Mouse (Mus musculus): ENCODE measurements at regions not wholly inside any gene's neighbourhood (a gene's known extent, or its start where the extent isn't known, plus 50 kb on each side); places are given as distances from the start of the nearest gene placed in this dataset.

DNA sequence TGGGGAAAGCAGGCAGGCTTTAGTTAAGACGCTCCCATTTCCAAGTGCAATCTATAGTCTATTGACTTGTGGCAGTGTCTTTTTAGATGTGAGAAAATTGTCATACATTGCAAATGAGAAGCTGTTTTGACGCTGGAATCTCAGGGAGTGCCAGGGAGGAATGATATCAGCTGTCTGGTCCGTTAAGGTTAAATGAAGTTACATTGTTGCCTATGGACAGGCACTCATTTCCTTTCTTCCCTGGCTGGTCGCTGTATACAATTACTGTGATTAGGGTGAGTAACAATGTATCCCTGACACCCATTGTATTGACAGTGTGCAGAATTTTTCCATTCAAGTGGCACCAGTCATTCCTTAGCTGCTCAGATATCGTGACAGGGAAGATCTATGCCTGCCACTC, 168.3 kb downstream of the Gpat3 start:
- no peak for DNase-seq (ENCODE audit: inconsistent age in 2 of 2, low spot score in 1 of 2)

DNA sequence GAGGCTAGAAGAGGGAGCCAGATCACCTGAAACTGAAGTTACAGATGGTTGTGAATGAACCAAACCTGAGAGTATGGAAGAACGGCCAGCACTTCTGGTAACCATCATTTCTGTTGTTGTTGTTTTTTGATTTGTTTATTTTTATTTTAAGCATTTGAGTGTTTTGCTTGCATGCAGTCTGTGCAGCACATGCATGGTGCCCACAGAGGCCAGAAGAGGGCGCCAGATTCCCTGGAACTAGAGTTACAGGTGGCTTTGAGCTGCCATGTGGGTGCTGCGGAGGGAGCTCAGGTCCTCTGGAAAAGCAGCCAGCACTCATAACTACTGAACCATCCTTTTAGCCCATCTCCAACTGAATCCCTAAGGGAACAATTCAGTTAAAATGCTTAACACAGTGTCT, 159.7 kb downstream of the Gpat3 start:
- DNase-seq (ENCODE audit: inconsistent age in 2 of 2, low spot score in 1 of 2): no peak

DNA sequence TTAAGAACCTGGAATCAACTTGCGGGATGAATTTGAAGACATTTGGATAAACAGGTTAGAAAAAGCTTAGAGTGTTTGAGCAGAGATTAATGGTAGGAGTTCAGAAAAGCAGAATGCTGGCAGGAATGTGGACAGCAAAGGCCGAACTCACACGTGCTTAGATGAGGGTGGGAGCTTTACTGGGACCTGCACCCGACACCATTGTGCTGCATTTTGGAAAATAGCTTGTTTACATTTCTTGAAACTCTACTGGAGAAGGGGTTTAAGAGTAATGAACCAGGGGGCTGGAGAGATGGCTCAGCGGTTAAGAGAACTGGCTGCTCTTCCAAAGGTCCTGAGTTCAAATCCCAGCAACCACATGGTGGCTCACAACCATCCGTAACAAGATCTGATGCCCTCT, 154.9 kb downstream of the Gpat3 start:
- no peak for DNase-seq (ENCODE audit: inconsistent age in 2 of 2, low spot score in 1 of 2)

DNA sequence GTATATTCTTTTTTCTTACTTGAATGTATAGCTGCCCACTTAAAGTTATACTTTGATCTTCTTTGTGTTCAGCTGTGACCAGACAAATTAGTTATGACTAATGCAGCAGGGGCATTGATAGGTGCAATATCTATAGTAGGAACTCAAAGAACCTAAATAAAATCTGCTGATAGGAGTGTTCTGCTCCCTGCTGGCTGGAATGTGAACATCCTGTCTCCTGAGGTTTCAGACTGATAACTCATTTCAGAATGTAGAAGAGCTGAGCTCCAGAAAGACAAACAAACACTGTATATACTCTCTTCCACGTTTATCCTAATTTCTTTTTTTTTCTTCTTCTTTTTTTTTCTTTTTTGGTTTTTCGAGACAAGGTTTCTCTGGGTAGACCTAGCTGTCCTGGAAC, 146.9 kb downstream of the Gpat3 start:
- DNase-seq (ENCODE audit: inconsistent age in 2 of 2, low spot score in 1 of 2): no peak

DNA sequence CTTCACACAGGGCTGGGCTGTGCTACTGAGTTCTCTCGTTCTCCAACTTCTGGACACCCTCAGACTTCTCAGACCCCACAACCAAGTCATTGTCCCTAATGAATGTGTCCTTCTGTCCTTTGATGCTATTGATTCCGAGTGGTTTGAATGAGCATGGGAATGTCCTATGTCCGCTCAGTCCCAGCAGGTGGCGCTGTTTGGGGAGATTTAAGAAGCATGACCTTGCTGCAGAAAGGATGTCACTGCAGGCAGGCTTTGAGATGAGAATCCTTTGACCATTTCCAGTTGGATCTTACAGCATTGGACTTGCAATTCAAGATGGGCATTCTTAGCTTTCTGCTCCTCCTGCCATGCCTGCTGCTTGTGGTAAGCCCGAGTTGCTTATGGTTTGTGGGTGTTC, 146.1 kb downstream of the Gpat3 start:
- peak; percentile 23 to 69 for DNase-seq (ENCODE audit: inconsistent age in 2 of 2, low spot score in 1 of 2)

DNA sequence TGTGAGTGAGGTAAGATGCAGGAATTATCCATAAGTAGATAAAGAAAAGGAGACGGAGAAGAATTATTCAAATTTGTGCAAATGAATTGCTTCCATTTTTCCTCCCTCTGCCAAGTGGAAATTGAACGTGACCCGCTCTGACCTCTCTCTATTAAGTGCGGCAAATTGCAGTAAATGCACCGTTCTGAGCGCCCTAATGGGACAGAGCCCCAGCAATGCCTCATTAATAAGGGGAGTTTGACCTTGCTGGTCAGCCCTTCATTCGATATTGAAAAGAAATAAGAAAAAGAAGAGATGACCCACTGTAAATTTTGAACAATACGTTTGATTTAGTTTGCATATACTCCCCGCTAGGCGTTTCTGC, 137.0 kb downstream of the Gpat3 start:
- DNase-seq (ENCODE audit: inconsistent age in 2 of 2, low spot score in 1 of 2): no peak

DNA sequence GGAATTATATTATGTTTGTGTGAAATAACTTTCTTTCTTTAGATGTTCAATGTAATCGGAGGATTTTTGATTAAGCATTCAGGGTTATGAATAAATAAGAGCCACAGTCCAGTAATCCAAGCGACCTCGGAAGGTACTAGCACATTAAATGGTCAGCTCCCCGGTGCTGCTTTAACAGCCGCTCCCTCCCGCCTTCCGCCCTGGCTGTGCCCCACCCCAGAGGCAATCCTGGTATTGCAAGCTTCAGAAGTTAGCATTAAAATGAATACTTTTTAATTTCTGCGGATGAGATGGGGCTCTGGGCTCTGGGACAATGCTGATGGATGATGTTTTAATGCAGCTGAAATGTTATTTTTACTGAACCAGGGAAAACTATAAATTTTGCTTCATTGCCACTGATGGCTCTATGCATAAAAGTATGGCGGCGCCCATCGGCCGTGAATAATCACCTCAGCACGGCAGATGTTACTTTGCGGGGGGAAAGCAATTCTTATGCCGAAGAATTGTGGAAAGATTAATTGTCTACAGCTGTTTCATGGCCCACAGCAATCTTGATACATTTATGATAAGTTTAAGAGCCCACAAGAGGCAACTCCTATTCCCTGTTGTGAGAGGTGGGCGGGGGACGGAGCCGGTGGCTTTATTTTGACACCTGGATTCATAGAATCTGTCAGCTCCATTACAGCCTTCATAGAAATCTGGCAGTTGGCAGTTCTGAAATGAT, 136.5 kb downstream of the Gpat3 start:
- no peak for DNase-seq (ENCODE audit: inconsistent age in 2 of 2, low spot score in 1 of 2)

DNA sequence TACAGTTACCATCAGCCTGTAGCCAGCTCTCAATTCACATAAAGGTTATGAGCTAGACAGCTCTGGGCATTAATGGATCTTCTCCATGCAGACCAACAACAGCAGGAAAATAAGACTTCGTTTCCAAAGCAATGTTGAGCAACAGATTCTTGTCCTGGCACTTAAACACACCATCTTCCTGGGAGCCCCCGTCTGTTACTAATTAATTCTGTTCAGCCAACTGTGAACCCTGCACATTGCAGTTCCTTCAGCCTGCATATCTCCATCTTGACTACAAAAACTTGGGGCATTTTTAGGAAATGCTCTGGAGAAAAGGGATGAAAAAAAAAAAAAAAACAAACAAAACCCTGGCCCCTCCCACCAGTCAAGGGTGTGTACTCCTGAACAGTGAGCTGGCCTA, 131.2 kb downstream of the Gpat3 start:
- no peak for DNase-seq (ENCODE audit: inconsistent age in 2 of 2, low spot score in 1 of 2)

DNA sequence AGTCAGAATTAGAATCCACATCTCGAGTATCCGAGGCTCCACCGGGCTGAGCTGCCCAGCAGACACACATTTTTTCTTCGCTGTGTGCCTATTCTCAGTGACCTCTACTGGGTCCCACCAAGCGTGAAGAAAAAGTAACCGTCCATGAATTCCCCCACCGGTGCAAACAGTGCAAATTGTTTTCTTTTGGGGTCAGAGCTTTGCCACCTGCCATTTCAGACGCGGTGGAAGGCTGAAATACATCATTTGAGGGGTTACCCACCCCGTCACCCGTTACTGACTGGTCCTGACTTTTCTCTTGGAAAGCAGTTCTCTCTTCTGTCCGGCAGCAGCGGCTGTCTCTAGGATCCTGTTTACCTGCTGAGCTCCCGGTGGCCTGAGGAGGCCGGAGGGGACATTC, 105.7 kb downstream of the Gpat3 start:
- no peak for DNase-seq (ENCODE audit: inconsistent age in 2 of 2, low spot score in 1 of 2)
